16 mouse cellular contexts compared by ENCODE assay signal in the genomic region with DNA sequence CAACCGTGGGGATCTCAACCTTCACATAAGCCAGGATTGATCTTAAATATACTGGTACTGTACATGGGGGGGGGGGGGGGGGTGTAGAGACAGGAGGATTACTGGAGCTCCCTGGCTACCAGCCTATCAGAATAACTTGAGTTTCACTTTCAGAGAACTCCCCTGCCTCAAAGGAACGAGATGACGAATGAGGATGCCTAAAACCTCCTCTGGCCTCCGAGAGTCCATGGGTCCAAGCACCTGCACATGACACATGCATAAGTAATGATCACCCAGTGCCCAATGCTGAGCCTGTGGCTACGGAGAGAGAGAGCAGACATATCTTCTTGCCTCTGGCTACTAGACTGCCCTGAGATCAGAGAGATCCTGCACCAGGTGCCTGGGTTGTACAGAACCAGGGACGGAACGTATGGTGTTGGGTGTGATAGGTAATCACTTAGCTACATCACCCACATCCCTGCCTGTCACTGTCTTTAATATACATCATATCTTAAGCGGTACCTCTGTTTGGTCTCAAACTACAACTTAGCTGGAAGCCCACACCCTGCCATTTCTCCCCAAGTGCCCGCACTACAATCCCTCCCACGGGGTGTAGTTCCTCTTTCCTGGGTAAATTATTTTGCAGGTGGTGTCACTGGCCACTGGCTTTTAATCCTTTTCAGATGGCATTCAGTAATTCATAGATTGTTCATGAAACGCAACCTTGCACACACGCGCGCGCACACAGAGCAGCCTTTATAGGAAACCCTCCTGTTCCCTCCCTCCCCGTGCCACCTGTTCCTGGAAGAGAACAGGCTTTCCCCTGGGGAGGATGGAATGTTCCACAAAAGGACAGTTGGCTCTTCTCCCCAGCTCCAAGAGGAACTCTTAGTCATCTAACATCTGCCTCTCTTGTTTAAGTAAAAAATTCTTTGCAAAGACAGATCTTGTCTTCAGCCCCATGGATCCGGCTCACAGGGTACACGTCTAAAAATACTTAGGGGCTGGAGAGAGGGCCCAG. TPM values are rescaled to one million over a fixed set of nuclear protein-coding genes. Genes with fewer than 3 reads are reported as not detected.
A peak's percentile ranks its signal among the peaks of the same experiment; 100 is the strongest.
DNase-seq lines count a peak whose midpoint lies in the region; TF ChIP-seq lines count a peak whose summit lies in the region.
"Had no signal": no experiment of that assay in that cellular context is flagged by ENCODE, and none has a peak within 500 bp of the region (broad histone marks: within the 10 kb centered on the region; RNA-seq: fewer than 3 reads in every experiment).

No protein-coding gene starts in this region.

- no peak for TF ChIP-seq CTCF in MEL (IDR thresholded peaks at IDR 0.05 in 2 of 3, conservative IDR thresholded peaks at IDR 0.05 in 1 of 3; ENCODE audit: control insufficient read depth in 1 of 3, insufficient read depth in 1 of 3, low read depth in 2 of 3, low read length in 3 of 3, poor library complexity in 1 of 3, severe bottlenecking in 1 of 3)
- TF ChIP-seq CTCF in heart, adult 2 months (IDR thresholded peaks at IDR 0.05) = no peak

- H3K27ac ChIP-seq in MEL (ENCODE audit: control insufficient read depth, low read depth, low read length) = no peak overlapping the region
- no peak overlapping the region for H3K27ac ChIP-seq in heart, adult 2 months
- H3K27ac ChIP-seq: heart, embryonic 15.5 days; hindbrain, embryonic 12.5 days; intestine, embryonic 15.5 days; liver, embryonic 14.5 days had no signal

- TF ChIP-seq RAD21 in MEL (IDR thresholded peaks at IDR 0.05; ENCODE audit: low read depth, low read length) = no peak

- H3K4me1 ChIP-seq in MEL (ENCODE audit: control insufficient read depth in 1 of 2, insufficient read depth in 2 of 2, low read length in 2 of 2) = peaks cover 0 to 14% of the 10 kb centered on the region in 2 experiments; a peak in 2 of 4 replicates
- no peaks in the 10 kb centered on the region for H3K4me1 ChIP-seq in heart, adult 2 months (ENCODE audit: control insufficient read depth, insufficient read depth, low read length)
- H3K4me1 ChIP-seq: intestine, embryonic 15.5 days had no signal

- DNase-seq in cerebellum, adult 18-20 months = peak; percentile 58 to 76
- no peak for DNase-seq in cerebellum, postnatal 4 days (ENCODE audit: low spot score in 2 of 2)
- peak; percentile 64 to 66 for DNase-seq in left cerebral cortex, adult 18-20 months (ENCODE audit: low spot score in 2 of 2)
- DNase-seq in left cerebral cortex, postnatal 4 days = no peak
- peak; percentile 41 for DNase-seq in MEL (ENCODE audit: low read depth, low spot score)
- DNase-seq in layer of hippocampus, adult 9-11 months = peak; percentile 81
- no peak for DNase-seq in urinary bladder, adult 2 months (ENCODE audit: low spot score)
- DNase-seq in heart, adult 2 months = no peak
- DNase-seq: forebrain, postnatal 0 days; kidney, postnatal 10 days; lung, postnatal 10 days had no signal

- intact Hi-C loops in left cerebral cortex, postnatal 4 days (cut with DNase I) = no loop called here
- intact Hi-C loops in heart, adult 2 months (cut with DNase I) = no loop called here

- H3K9me3 ChIP-seq in MEL (replicated peaks; ENCODE audit: insufficient read depth, low read length) = no peaks in the 10 kb centered on the region
- H3K9me3 ChIP-seq: heart, embryonic 15.5 days; hindbrain, embryonic 12.5 days; intestine, embryonic 15.5 days had no signal

- TF ChIP-seq EP300 in MEL (IDR thresholded peaks at IDR 0.05; ENCODE audit: low read depth in 1 of 2, low read length in 2 of 2) = no peak
- TF ChIP-seq EP300 in heart, adult 2 months (IDR thresholded peaks at IDR 0.05; ENCODE audit: insufficient read depth, low read depth, low read length) = no peak

- no peak overlapping the region for H3K9ac ChIP-seq in MEL (ENCODE audit: control insufficient read depth, low read depth, low read length, poor library complexity, severe bottlenecking)
- H3K9ac ChIP-seq in heart, adult 2 months (ENCODE audit: low read depth, low read length) = no peak overlapping the region
- H3K9ac ChIP-seq: forebrain, postnatal 0 days; heart, embryonic 15.5 days; hindbrain, embryonic 12.5 days; intestine, embryonic 15.5 days; liver, embryonic 14.5 days had no signal

- H3K79me2 ChIP-seq in MEL (ENCODE audit: control insufficient read depth, insufficient read depth, low read length, poor library complexity) = no peaks in the 10 kb centered on the region
- H3K79me2 ChIP-seq in heart, adult 2 months (replicated peaks; ENCODE audit: control insufficient read depth, insufficient read depth, low read length) = no peaks in the 10 kb centered on the region

- WGBS in heart, adult 2 months = 75% methylated on average over 18 of the region's 18 CpGs

- TF ChIP-seq POLR2A in MEL (IDR thresholded peaks at IDR 0.05; ENCODE audit: control insufficient read depth in 1 of 2, insufficient read depth in 1 of 2, low read depth in 1 of 2, low read length in 2 of 2, poor library complexity in 1 of 2) = no peak
- TF ChIP-seq POLR2A in heart, adult 2 months (IDR thresholded peaks at IDR 0.05; ENCODE audit: insufficient read depth, low read depth, low read length) = no peak

- H3K36me3 ChIP-seq in MEL (ENCODE audit: control insufficient read depth in 1 of 2, insufficient read depth in 2 of 2, low read length in 2 of 2) = peaks cover 0 to 9% of the 10 kb centered on the region in 2 experiments; a peak in 2 of 4 replicates
- H3K36me3 ChIP-seq in heart, adult 2 months (ENCODE audit: control insufficient read depth, insufficient read depth, low read length) = no peaks in the 10 kb centered on the region
- H3K36me3 ChIP-seq: heart, embryonic 15.5 days; hindbrain, embryonic 12.5 days; intestine, embryonic 15.5 days had no signal

- no peak overlapping the region for H3K4me3 ChIP-seq in MEL (ENCODE audit: control insufficient read depth in 1 of 2, insufficient read depth in 1 of 2, low read depth in 2 of 2, low read length in 2 of 2)
- H3K4me3 ChIP-seq in heart, adult 2 months = no peak overlapping the region
- H3K4me3 ChIP-seq: heart, embryonic 15.5 days; hindbrain, embryonic 12.5 days; intestine, embryonic 15.5 days had no signal

- no peaks in the 10 kb centered on the region; a peak in 3 of 4 replicates for H3K27me3 ChIP-seq in MEL (ENCODE audit: control insufficient read depth in 1 of 2, insufficient read depth in 2 of 2, low read length in 2 of 2)
- H3K27me3 ChIP-seq in heart, adult 2 months (ENCODE audit: control insufficient read depth, insufficient read depth, low read length) = no peaks in the 10 kb centered on the region
- H3K27me3 ChIP-seq: heart, embryonic 15.5 days; hindbrain, embryonic 12.5 days; intestine, embryonic 15.5 days had no signal

TF ChIP-seq in MEL, 35 proteins besides CTCF, POLR2A, EP300 and RAD21:
- TF ChIP-seq MAX (IDR thresholded peaks at IDR 0.05; ENCODE audit: low read length) = no peak
- no peak for TF ChIP-seq UBTF (IDR thresholded peaks at IDR 0.05; ENCODE audit: borderline replicate concordance, insufficient read depth, low read depth, low read length)
- TF ChIP-seq NRF1 (IDR thresholded peaks at IDR 0.05; ENCODE audit: insufficient read depth, low read depth, low read length, poor library complexity, severe bottlenecking) = no peak
- TF ChIP-seq ZNF384 (IDR thresholded peaks at IDR 0.05; ENCODE audit: low read depth, low read length) = no peak
- no peak for TF ChIP-seq GATA1 (IDR thresholded peaks at IDR 0.05; ENCODE audit: low read depth, low read length)
- no peak for TF ChIP-seq HCFC1 (IDR thresholded peaks at IDR 0.05; ENCODE audit: low read depth, low read length)
- TF ChIP-seq MXI1 (IDR thresholded peaks at IDR 0.05; ENCODE audit: low read depth, low read length) = no peak
- TF ChIP-seq MAFK (IDR thresholded peaks at IDR 0.05; ENCODE audit: borderline replicate concordance, low read depth, low read length) = no peak
- no peak for TF ChIP-seq POLR2AphosphoS5 (IDR thresholded peaks at IDR 0.05; ENCODE audit: borderline replicate concordance, low read depth, low read length)
TF ChIP-seq in MEL: peak in this region for 0.

RNA-seq across cellular contexts. Expression of gene Kdm2b, which starts 7.9 kb away (rescaled TPM):
- 10 to 100 TPM; 24.2 to 25.5 TPM for total RNA-seq in left cerebral cortex, adult 18-20 months (2021)
- total RNA-seq in left cerebral cortex, postnatal 4 days (2021) = 100 to 1,000 TPM; 140 to 144 TPM
- total RNA-seq in MEL (2012; rRNA removed) = 24.8 and 29.2 TPM in 2 replicates
- polyA plus RNA-seq in MEL (2012; ENCODE audit: insufficient read depth in 1 of 2, insufficient read length in 2 of 2, low read depth in 1 of 2, low replicate concordance in 2 of 2, missing spikeins in 1 of 2) = 10 to 100 TPM in 1 of 2 experiments, not detected in 1; 48.9 TPM
- polyA plus RNA-seq in urinary bladder, adult 2 months (2012; rRNA removed) = 20.5 and 28.8 TPM in 2 replicates
- total RNA-seq in heart, adult 2 months (2021) = 10 to 100 TPM; 12.5 to 14.6 TPM
- 8.2 and 14.4 TPM in 2 replicates for polyA plus RNA-seq in heart, adult 2 months (2012; rRNA removed)

RNA-seq across cellular contexts. Expression of gene Orai1, which starts 17.4 kb away (rescaled TPM):
- total RNA-seq in left cerebral cortex, adult 18-20 months (2021) = 1 to 10 TPM; 8.8 to 10.0 TPM
- total RNA-seq in left cerebral cortex, postnatal 4 days (2021) = 10 to 100 TPM; 13.2 to 14.2 TPM
- total RNA-seq in MEL (2012; rRNA removed) = 4.5 and 4.7 TPM in 2 replicates
- polyA plus RNA-seq in MEL (2012; ENCODE audit: insufficient read depth in 1 of 2, insufficient read length in 2 of 2, low read depth in 1 of 2, low replicate concordance in 2 of 2, missing spikeins in 1 of 2) = 10 to 100 TPM in 1 of 2 experiments, not detected in 1; 13.3 TPM
- 34.2 and 41.7 TPM in 2 replicates for polyA plus RNA-seq in urinary bladder, adult 2 months (2012; rRNA removed)
- total RNA-seq in heart, adult 2 months (2021) = 10 to 100 TPM; 11.7 to 15.8 TPM
- polyA plus RNA-seq in heart, adult 2 months (2012; rRNA removed) = 39.0 and 42.8 TPM in 2 replicates

RNA-seq across cellular contexts. Expression of gene Morn3, which starts 49.3 kb away (rescaled TPM):
- under 1 TPM in 1 of 2 experiments, not detected in 1; 0.40 TPM for total RNA-seq in left cerebral cortex, adult 18-20 months (2021)
- total RNA-seq in left cerebral cortex, postnatal 4 days (2021) = not detected
- not detected in 2 replicates for total RNA-seq in MEL (2012; rRNA removed)
- polyA plus RNA-seq in MEL (2012; ENCODE audit: insufficient read depth in 1 of 2, insufficient read length in 2 of 2, low read depth in 1 of 2, low replicate concordance in 2 of 2, missing spikeins in 1 of 2) = not detected
- not detected in 2 replicates for polyA plus RNA-seq in urinary bladder, adult 2 months (2012; rRNA removed)
- not detected for total RNA-seq in heart, adult 2 months (2021)
- not detected in 2 replicates for polyA plus RNA-seq in heart, adult 2 months (2012; rRNA removed)
- total RNA-seq: forebrain, postnatal 0 days had no signal
- polyA plus RNA-seq: heart, embryonic 15.5 days; liver, embryonic 14.5 days; small intestine, adult 2 months had no signal

Comparison
In these comparisons a context has a peak if more than half of its experiments do, and no peak if none do; other contexts are left out.
1. DNase-seq: peak in cerebellum, adult 18-20 months (2 of 2), left cerebral cortex, adult 18-20 months (2 of 2), MEL (single experiment) and layer of hippocampus, adult 9-11 months (single experiment); none in cerebellum, postnatal 4 days (0 of 2), left cerebral cortex, postnatal 4 days (single experiment), urinary bladder, adult 2 months (single experiment) and heart, adult 2 months (0 of 2).